Mouse (Mus musculus): Measurements from ENCODE around the gene Naaladl2. TPM values are rescaled to one million over a fixed set of nuclear protein-coding genes. Genes with fewer than 3 reads are reported as not detected.
"Not testable (repeated sequence)": the region's sequence is repeated elsewhere in the genome, so short reads cannot be mapped to it uniquely, and the experiment has no call there.

Naaladl2 gene
- total RNA-seq (2021) = 1 to 10 TPM; 2.1 to 3.2 TPM
- long read RNA-seq, experiment 1, partial matches to known transcripts = 0 of 1 reads
- long read RNA-seq, experiment 1, other reads (novel, unspliced or antisense) = 1 of 1 reads
- long read RNA-seq, experiment 2 = 0 reads

DNA sequence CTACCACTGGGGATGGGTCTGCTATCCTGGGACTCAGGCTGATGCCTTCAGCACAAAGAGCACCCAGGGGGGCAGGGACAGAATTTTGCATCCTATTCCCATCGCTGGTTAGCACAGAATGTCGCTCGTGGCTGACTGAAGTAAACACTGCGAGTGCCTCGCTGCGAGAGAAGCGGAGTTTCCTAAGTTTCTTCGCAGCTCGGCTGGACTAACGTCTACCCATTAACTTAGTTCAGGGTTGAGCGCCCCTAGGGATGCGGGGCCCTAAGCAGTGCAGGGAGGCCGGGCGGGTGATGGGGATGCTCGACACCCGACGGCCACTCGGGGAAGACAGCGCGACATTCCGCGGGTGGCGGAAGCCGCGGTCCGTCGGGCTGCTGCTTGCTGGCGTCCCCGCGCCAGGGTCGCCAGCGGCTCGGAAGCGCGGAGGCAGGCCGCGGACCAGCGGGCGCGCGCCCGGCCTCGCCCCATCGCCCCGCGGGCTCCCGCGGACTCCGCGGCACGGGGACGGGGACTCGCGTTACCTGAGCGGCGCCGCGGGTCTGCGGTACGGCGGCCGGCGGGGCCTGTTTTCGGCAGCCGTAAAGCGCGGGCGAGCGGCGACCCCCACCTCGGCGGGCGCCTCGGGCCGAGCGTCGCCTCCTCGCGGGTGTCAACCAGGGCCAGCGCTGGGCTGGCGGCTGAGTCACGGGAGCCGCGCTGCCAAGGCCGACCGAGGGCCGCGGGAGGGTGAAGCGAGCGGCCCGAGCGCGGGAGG, at the start of gene Naaladl2:
Gene Naaladl2, minus strand, starts transcription at position 707 of the 757 bp plus-strand sequence.
- peak; percentile 66 for DNase-seq (ENCODE audit: low spot score in 2 of 2)
- intact Hi-C loops (cut with DNase I) = loop anchor here (10.0 kb wide), 1 partner anchor 1011 kb away; no protein-coding TSS in a partner anchor

DNA sequence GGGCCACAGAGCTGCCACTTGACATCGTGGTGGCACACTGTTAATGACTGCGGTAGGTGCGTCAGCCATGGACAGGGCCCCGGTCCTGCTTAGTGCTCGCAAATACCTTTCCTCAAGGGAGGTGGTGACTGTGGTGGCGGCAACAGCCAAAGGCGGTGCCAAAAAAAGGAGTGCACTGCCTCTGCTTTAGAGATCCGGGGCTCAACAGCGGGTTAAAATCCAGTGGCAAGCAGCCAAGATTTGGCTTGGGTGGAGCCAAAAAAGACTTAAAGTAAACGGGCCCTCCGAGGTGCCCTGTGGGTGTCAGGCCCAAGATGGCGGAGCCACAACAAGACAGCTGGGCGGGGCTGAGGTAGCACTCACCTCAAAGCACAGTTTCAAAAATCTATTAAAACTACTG, 7.7 kb upstream of the Naaladl2 start:
- intact Hi-C loops (cut with DNase I) = no loop called here
- DNase-seq (ENCODE audit: low spot score in 2 of 2) = no peak

DNA sequence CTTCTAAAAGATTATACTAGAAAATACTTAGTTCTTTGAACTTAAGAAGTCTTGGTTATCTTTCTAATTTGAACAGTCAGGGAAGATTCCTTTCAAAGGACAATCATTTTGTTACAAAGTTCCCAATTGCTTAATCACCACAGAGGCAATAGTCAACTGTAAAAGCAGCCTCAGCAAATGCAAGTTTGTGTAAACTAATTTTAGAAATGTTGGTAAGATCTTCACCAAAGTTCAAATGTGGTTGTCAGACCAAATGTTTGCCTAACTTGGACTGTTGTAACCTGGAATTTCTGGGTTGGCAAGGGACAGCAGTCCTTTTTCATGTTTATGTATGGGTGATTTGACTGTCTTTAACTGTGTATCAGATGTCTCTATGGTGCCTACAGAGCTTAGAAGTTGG, 3.2 kb upstream of the Naaladl2 start:
- intact Hi-C loops (cut with DNase I) = loop anchor here (10.0 kb wide), 1 partner anchor 1008 kb away; no protein-coding TSS in a partner anchor
- no peak for DNase-seq (ENCODE audit: low spot score in 2 of 2)

DNA sequence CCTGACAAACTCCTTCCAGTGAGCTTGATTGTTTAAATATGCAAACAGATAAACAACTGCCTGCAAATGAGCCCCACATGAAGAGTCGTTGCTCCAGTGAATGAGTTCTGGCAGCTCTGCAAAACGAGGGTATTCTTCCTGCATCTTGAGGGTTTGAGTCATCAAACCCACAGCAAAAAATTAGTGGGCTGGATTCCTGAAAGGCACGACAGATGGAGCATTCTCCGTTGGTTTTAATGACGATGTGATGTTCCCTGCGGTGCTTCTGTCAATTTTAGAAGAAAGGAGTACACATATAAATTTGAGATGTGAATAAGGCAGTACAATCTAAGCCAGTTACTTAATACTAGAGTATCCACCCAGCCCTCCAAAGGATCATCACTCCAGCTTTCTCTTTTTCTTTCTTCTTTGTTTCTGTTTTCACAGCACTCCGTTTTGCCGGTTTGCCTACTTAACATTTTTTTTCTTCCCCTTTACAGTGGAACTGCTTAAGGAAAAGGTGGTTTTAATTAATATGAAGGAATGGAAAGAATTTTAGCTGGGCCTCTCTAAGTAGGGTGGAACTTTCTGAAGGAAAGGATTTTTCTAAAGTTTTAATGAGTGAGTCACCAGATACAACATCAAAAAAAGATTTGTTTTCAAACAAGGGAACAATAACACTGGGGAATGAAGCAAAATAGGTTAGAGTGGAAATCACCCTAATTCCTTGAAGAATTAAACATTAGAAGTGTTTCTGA, 1.1 kb upstream of the Naaladl2 start:
- intact Hi-C loops (cut with DNase I) = loop anchor here (10.0 kb wide), 1 partner anchor 1010 kb away; no protein-coding TSS in a partner anchor
- DNase-seq (ENCODE audit: low spot score in 2 of 2) = peak; percentile 64 to 71

DNA sequence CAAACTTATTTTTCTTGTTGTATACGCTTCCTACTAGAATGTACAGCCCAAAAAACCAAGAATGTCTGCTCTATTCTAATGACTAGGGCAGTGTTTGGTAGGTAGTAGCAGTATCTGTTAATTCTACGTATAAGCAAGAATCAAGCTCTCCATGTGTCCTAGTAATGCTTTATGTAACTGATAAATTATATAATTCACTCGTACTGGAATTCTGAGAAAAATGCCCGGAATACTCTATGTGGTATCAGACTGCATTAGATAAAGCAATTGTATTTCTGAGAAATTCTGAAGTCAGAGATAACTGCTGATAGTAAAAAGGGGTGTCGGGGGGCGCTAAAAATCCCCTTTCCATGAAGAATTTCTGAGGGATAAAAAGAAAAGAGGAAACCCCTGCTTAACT, 950 bp downstream of the Naaladl2 start:
- intact Hi-C loops (cut with DNase I) = loop anchor here (10.0 kb wide), 1 partner anchor 1012 kb away; no protein-coding TSS in a partner anchor
- DNase-seq (ENCODE audit: low spot score in 2 of 2) = peak in 1 of 2 experiments; percentile 7

DNA sequence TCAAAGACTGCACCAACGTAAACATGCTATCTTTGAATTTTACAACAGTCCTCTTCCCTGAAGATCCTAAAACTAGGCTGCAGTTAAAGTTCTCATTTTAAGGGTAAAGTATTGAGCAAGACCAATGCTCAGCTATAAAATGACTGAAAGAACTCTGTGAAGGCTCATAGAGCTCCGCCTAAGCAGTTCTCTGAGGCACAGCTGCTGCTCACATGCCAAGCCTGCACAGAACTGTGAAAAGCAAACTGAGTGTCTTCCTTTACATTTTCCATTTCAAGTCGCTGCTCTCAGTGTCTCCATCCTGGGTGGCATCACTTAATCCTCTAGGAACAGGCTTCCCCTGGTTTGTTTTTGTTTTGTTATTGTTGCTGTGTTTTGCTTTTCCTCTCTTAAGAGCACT, 12.2 kb downstream of the Naaladl2 start:
- intact Hi-C loops (cut with DNase I) = no loop called here
- DNase-seq (ENCODE audit: low spot score in 2 of 2) = peak; percentile 9 to 22

DNA sequence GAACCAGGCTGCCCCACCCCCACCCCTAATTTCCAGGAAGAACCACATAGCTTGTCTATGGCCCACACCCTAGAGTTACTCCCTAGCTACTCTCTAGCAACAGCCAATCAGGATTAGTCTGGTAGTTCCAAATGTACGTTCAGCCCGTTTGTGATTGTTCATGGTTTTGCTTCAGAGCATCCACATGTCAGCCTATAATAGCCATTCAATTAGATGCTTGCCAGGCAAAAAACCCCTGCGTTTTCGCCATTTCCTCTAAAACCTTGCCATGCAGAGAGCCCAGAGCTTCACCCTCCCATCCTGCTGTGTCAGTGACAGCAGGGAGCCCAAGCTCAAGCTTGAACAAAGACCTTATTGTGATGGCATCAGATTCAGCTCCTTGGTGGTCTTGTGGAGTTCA, 16.2 kb downstream of the Naaladl2 start:
- DNase-seq (ENCODE audit: low spot score in 2 of 2) = no peak
- intact Hi-C loops (cut with DNase I) = no loop called here

DNA sequence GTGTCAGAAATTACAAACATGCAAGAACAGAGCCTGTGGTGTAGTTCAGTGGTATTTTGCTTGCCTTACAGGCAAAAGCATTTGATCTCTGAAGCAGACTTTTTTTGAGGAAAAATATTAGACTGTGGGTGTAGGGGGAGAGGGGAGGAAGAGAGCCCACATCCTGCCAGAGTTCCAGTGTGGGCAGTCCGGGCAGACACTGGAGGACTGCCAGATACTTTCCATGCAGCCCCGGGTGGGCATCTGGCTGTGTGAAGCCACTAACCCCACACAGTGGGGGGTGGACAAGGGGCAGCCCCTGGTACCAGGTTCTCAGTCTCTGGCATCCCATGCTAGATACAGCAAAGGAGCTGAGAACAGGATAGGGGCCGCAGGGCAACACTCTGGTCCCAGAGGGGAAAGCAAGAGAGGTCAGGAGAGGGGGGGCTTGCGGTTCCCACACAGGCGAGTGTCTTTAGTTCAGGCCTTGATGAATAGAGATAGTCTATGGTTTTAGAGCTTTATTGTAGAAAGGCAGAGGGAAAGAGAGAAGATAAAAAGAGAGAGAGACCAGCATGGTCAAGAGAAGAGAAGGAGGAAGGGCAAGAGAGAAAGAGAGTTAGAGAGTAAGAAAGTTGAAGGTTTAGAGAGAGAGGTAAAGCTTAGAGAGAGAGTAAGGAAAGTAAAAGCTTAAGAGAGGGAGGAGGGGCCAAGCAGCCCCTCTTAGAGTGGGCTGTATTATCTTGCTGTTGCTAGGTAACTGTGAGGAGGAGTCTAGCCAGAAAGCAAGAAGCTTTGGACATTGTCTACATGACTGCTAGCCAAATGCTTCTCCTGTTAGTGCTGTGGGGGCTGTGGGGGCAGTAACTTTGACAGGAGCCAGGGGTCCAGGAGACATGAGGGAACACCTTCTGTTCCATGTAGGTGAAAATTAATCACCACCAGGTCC, 18.9 kb downstream of the Naaladl2 start:
- intact Hi-C loops (cut with DNase I) = no loop called here

DNA sequence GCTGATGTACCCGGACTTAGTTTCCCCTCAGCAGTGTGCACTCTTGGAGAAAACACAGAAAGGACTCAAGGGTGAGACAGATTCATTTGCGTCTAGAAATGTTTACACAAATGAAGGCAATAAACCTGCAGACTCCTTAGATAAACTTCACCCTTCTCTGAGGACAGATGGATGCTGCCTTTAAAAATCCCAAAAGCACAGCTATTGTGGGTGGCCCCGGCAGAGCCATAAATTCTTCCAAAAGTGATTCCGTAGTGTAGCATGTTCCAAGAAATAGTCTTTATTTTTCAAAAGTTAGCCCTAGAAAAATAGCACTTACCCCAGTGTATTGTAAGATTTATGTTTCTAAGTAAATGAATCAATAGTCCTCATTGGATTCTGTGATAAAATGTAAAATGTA, 31.0 kb downstream of the Naaladl2 start:
- intact Hi-C loops (cut with DNase I) = no loop called here
- no peak for DNase-seq (ENCODE audit: low spot score in 2 of 2)

More for the DNA sequence above, 18.9 kb downstream of the Naaladl2 start:
- DNase-seq (ENCODE audit: low spot score in 2 of 2) = no peak

DNA sequence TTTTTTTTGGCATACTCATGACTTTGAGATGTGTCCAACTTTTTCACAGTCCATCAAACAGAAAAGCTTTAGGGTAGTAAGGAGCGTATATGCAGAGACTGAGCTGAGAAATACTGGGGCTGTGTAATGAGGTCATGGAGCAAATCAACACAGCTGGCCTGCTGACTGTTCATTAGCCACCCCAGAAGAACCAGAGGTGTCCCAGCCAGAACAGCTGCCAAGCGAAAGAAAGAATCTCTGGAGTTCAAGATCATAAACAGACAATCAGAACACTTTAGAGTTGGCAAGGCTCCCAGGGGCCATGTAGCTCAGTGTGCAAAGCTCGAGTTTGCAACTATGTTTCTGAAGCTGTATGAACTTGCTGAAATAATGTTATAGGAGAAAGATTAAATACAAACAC, 35.1 kb downstream of the Naaladl2 start:
- intact Hi-C loops (cut with DNase I) = no loop called here
- DNase-seq (ENCODE audit: low spot score in 2 of 2) = no peak

DNA sequence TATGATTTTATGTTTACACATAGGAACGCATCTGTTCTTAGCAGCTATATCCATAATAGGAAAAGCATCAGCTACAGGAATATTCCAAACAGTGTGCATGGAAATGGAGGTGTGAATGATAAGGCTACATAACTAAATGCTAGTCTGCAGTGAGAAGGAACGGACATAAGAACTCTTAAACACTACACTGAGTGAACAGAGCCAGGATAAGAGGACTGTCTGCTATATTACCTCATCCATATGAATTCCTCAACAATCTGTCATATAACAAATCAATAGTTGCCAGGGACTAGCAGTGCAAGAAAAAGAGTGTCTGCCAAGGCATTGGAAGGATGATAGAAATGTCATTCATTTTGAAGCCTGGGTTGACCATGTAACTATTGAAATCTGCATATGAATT, 51.1 kb downstream of the Naaladl2 start:
- intact Hi-C loops (cut with DNase I) = no loop called here
- no peak for DNase-seq (ENCODE audit: low spot score in 2 of 2)

DNA sequence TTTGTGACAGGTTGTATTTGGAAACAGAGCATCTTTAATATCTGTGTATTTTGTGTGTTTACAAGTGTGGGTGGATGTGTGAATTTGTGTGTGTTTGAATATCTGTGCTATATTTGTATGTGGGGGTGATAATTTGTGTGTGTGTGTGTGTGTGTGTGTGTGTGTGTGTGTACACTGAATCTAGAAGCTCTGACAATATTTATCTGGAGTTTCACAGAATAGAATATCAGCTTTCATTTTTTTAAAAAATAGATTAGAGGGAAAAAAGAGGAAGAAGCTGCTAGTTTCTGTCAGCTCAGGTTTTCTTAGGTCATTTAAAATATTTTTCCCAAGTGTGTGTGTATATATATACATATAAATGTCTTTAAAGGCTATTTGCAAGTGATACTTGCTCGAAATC, 68.3 kb downstream of the Naaladl2 start:
- intact Hi-C loops (cut with DNase I) = no loop called here
- no peak for DNase-seq (ENCODE audit: low spot score in 2 of 2)

DNA sequence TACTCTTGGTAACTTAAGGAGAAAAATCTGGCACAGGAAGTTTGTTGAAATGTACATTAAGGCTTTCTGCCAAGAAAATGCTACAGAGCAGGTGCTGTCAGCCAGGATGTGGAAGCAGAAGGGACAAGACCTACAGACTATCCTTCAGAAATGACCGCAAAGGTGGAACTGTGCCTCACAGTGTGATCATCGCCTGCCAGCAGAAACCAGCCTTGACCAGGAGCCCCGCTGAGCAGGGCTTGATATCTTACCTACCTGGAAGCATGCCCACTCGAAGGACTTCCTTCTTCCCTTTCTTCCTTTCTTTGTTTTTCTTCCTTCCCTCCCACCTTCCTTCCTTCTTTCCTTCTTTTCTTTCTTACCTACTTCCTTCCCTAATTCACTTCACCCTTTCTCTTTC, 69.8 kb downstream of the Naaladl2 start:
- DNase-seq (ENCODE audit: low spot score in 2 of 2) = no peak
- intact Hi-C loops (cut with DNase I) = no loop called here

DNA sequence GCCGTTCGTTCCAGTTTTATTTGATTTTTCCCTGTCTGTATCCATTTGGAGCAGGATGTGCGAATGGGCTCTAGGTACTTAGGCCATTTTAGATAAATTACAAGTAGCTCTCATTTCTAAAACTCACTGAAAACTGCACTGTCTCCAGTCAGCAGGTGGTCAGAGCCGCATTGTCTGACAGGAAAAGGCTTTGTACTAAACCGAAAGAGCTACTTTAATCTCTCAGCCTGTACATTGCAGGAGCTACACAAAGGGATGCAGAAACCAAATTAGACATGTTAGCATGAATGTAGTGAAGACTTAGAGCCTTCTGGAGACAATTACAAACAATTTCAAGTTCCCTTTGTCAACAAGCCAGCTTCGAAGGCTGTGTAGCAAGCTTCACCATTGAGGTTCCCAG, 70.2 kb downstream of the Naaladl2 start:
- intact Hi-C loops (cut with DNase I) = no loop called here
- no peak for DNase-seq (ENCODE audit: low spot score in 2 of 2)

DNA sequence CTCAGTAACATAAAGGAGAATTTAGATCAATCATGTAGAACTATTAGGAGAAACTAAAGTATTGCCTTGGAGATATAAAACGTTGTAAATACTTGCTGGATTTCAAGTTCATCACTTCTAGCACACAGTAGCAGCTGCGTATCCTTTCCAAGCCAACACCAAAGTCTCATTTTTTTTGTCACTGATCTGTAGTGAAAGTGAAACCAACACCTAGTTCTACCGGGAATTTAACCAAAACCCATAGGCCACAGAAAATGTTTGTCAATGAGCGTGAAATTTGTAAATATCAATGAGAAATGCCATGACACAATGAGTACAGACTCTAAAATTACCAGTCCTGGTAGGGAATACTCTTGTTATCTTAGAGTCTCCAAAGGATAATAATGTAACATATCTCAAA, 80.8 kb downstream of the Naaladl2 start:
- intact Hi-C loops (cut with DNase I) = no loop called here
- no peak for DNase-seq (ENCODE audit: low spot score in 2 of 2)

DNA sequence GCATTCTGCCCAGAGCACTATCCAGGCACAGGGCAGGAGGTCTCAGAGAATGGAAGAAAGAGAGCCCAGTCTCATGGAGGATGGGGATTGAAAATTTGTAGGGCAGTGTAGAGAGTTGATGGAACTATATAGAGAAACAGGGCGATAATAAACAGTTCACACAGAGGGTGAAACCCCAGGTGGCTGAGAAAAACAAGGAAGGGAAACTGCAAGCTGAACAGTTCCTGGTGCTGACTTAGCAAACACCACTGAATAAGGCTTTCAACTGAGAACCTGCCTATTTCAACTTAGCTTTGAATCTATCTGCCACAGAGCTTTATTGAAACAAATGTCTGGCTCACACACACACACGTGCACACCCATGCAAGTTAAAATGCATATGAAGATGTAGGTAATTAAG, 91.1 kb downstream of the Naaladl2 start:
- intact Hi-C loops (cut with DNase I) = no loop called here
- no peak for DNase-seq (ENCODE audit: low spot score in 2 of 2)

DNA sequence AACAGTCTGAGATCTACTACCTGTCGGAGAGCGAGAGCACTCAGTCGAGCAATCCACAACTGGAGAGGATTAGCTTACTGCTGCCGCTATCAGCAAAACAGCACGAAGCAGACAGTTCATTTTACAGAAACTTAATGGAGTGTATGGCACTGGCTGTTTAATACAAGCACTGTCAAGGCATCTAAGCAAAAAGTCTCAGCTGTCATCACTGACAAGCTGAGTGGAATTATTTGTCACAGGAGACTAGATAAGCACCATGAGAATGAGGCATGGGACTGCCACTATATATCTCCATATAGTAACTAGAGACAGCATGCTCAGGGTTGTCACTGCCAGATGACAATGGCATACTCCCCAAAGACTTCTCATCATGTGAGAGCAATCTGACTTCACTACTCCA, 124.1 kb downstream of the Naaladl2 start:
- intact Hi-C loops (cut with DNase I) = no loop called here
- DNase-seq (ENCODE audit: low spot score in 2 of 2) = no peak

DNA sequence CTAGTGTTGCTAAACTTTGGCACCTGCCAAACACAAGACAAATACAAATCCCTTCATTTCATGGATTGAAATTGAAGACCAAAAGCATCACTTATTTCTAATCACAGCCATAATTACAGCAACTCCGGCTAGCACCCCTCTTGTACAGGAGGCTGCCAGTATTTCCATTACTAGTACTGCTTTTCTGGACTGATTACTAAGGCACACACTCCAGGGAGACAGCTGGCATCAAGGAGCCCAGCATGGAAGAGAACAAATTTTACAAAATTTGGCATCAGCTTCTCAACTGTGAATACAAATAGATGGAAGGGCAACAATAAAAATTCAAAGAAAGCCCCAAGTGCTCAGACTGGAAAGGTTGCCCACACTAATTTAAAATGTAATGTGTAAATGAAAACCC, 133.3 kb downstream of the Naaladl2 start:
- intact Hi-C loops (cut with DNase I) = no loop called here

DNA sequence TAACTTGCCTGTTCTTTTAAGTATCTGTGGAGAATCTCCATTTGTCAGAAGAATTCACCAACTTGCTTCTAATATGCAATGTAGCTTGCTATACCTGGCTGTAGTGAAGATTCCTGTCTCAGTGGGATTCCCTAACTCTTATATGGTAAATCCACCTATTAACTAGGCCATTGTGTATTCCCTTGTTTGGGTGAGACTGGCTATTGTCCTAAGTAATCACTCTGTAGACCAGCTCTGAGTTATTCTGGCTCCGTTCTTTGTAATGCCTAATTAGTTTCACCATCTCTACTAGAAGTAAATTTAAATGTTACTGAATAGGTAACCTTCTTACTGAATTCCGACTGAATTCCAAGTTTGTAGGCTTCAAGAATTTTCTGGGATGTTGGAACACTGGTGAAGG, 137.3 kb downstream of the Naaladl2 start:
- intact Hi-C loops (cut with DNase I); DNase-seq (ENCODE audit: low spot score in 2 of 2): not testable (repeated sequence)

More for the DNA sequence above, 133.3 kb downstream of the Naaladl2 start:
- no peak for DNase-seq (ENCODE audit: low spot score in 2 of 2)
